Mouse (Mus musculus): ENCODE results near the gene Fam196b. TPM values are rescaled to one million over a fixed set of nuclear protein-coding genes. Genes with fewer than 3 reads are reported as not detected.

Fam196b gene
- total and polyA plus RNA-seq, 2 experiments = not detected

GRCm38 (mm10) chr11:34397661-34398060 is 83.0 kb downstream of the Fam196b start:
- no peak overlapping the region for H3K4me3 ChIP-seq (ENCODE audit: insufficient read depth, low read depth, low read length)

GRCm38 (mm10) chr11:34398555-34398954 is 83.9 kb downstream of the Fam196b start:
- Histone ChIP-seq H3K4me1 (ENCODE audit: control insufficient read depth, insufficient read depth, low read length) (no peaks in the 10 kb centered on the region), H3K79me2 (ENCODE audit: control insufficient read depth, insufficient read depth, low read length) (no peaks in the 10 kb centered on the region), H3K27ac (replicated peaks; ENCODE audit: insufficient read depth, low read depth, low read length) (no peak overlapping the region), H3K9ac (ENCODE audit: low read depth, low read length) (no peak overlapping the region), H3K4me3 (ENCODE audit: insufficient read depth, low read depth, low read length) (no peak overlapping the region), H3K36me3 (ENCODE audit: control insufficient read depth, insufficient read depth, low read length) (no peaks in the 10 kb centered on the region), H3K27me3 (ENCODE audit: control insufficient read depth, insufficient read depth, low read length) (no peaks in the 10 kb centered on the region)
- TF ChIP-seq POLR2A (IDR thresholded peaks at IDR 0.05; ENCODE audit: extremely low read depth, insufficient read depth, low read length) = no peak
- TF ChIP-seq CTCF (IDR thresholded peaks at IDR 0.05; ENCODE audit: low read depth, low read length) = no peak
- 72% methylated on average over 2 of the region's 2 CpGs for WGBS
- DNase-seq (ENCODE audit: extremely low read depth, low read depth, low spot score) = no peak

More at GRCm38 (mm10) chr11:34397661-34398060, 83.0 kb downstream of the Fam196b start:
- no peak overlapping the region for H3K27ac ChIP-seq (replicated peaks; ENCODE audit: insufficient read depth, low read depth, low read length)
- 83% methylated on average over 5 of the region's 5 CpGs for WGBS
- H3K27me3 ChIP-seq (ENCODE audit: control insufficient read depth, insufficient read depth, low read length) = no peaks in the 10 kb centered on the region
- no peak overlapping the region for H3K9ac ChIP-seq (ENCODE audit: low read depth, low read length)
- no peaks in the 10 kb centered on the region for H3K4me1 ChIP-seq (ENCODE audit: control insufficient read depth, insufficient read depth, low read length)
- TF ChIP-seq POLR2A (IDR thresholded peaks at IDR 0.05; ENCODE audit: extremely low read depth, insufficient read depth, low read length) (no peak), CTCF (IDR thresholded peaks at IDR 0.05; ENCODE audit: low read depth, low read length) (no peak)
- H3K79me2 ChIP-seq (ENCODE audit: control insufficient read depth, insufficient read depth, low read length) = no peaks in the 10 kb centered on the region
- H3K36me3 ChIP-seq (ENCODE audit: control insufficient read depth, insufficient read depth, low read length) = no peaks in the 10 kb centered on the region
- DNase-seq (ENCODE audit: extremely low read depth, low read depth, low spot score) = no peak

GRCm38 (mm10) chr11:34401343-34401742 is 86.7 kb downstream of the Fam196b start:
- Histone ChIP-seq H3K9ac (ENCODE audit: low read depth, low read length) (no peak overlapping the region), H3K79me2 (ENCODE audit: control insufficient read depth, insufficient read depth, low read length) (no peaks in the 10 kb centered on the region), H3K4me1 (ENCODE audit: control insufficient read depth, insufficient read depth, low read length) (no peaks in the 10 kb centered on the region), H3K27me3 (ENCODE audit: control insufficient read depth, insufficient read depth, low read length) (no peaks in the 10 kb centered on the region), H3K27ac (replicated peaks; ENCODE audit: insufficient read depth, low read depth, low read length) (no peak overlapping the region), H3K36me3 (ENCODE audit: control insufficient read depth, insufficient read depth, low read length) (no peaks in the 10 kb centered on the region), H3K4me3 (ENCODE audit: insufficient read depth, low read depth, low read length) (no peak overlapping the region)
- TF ChIP-seq CTCF (IDR thresholded peaks at IDR 0.05; ENCODE audit: low read depth, low read length) (no peak), POLR2A (IDR thresholded peaks at IDR 0.05; ENCODE audit: extremely low read depth, insufficient read depth, low read length) (no peak)
- DNase-seq (ENCODE audit: extremely low read depth, low read depth, low spot score) = no peak
- WGBS = 93% methylated on average over 8 of the region's 8 CpGs

- H3K4me3 ChIP-seq (ENCODE audit: insufficient read depth, low read depth, low read length) = no peak overlapping the region
- no peak overlapping the region for H3K9ac ChIP-seq (ENCODE audit: low read depth, low read length)
- H3K4me1 ChIP-seq (ENCODE audit: control insufficient read depth, insufficient read depth, low read length) = no peaks in the 10 kb centered on the region
- H3K79me2 ChIP-seq (ENCODE audit: control insufficient read depth, insufficient read depth, low read length) = no peaks in the 10 kb centered on the region
- no peaks in the 10 kb centered on the region for H3K36me3 ChIP-seq (ENCODE audit: control insufficient read depth, insufficient read depth, low read length)
- no peak for TF ChIP-seq POLR2A (IDR thresholded peaks at IDR 0.05; ENCODE audit: extremely low read depth, insufficient read depth, low read length)
- no peak for TF ChIP-seq CTCF (IDR thresholded peaks at IDR 0.05; ENCODE audit: low read depth, low read length)
- no peak for DNase-seq (ENCODE audit: extremely low read depth, low read depth, low spot score)
- no peaks in the 10 kb centered on the region for H3K27me3 ChIP-seq (ENCODE audit: control insufficient read depth, insufficient read depth, low read length)
- no peak overlapping the region for H3K27ac ChIP-seq (replicated peaks; ENCODE audit: insufficient read depth, low read depth, low read length)
- 75% methylated on average over 1 of the region's 1 CpGs for WGBS
Observed at GRCm38 (mm10) chr11:34405311-34405710, 90.7 kb downstream of the Fam196b start.

GRCm38 (mm10) chr11:34406309-34406708 is 91.7 kb downstream of the Fam196b start:
- 72% methylated on average over 8 of the region's 8 CpGs for WGBS
- no peaks in the 10 kb centered on the region for H3K36me3 ChIP-seq (ENCODE audit: control insufficient read depth, insufficient read depth, low read length)
- no peaks in the 10 kb centered on the region for H3K79me2 ChIP-seq (ENCODE audit: control insufficient read depth, insufficient read depth, low read length)
- no peak for TF ChIP-seq POLR2A (IDR thresholded peaks at IDR 0.05; ENCODE audit: extremely low read depth, insufficient read depth, low read length)
- TF ChIP-seq CTCF (IDR thresholded peaks at IDR 0.05; ENCODE audit: low read depth, low read length) = no peak
- no peak overlapping the region for H3K27ac ChIP-seq (replicated peaks; ENCODE audit: insufficient read depth, low read depth, low read length)
- no peak for DNase-seq (ENCODE audit: extremely low read depth, low read depth, low spot score)
- no peak overlapping the region for H3K9ac ChIP-seq (ENCODE audit: low read depth, low read length)
- no peaks in the 10 kb centered on the region for H3K4me1 ChIP-seq (ENCODE audit: control insufficient read depth, insufficient read depth, low read length)
- no peaks in the 10 kb centered on the region for H3K27me3 ChIP-seq (ENCODE audit: control insufficient read depth, insufficient read depth, low read length)
- H3K4me3 ChIP-seq (ENCODE audit: insufficient read depth, low read depth, low read length) = no peak overlapping the region

- Histone ChIP-seq H3K9ac (ENCODE audit: low read depth, low read length) (no peak overlapping the region), H3K27ac (replicated peaks; ENCODE audit: insufficient read depth, low read depth, low read length) (no peak overlapping the region), H3K4me3 (ENCODE audit: insufficient read depth, low read depth, low read length) (no peak overlapping the region), H3K79me2 (ENCODE audit: control insufficient read depth, insufficient read depth, low read length) (no peaks in the 10 kb centered on the region), H3K4me1 (ENCODE audit: control insufficient read depth, insufficient read depth, low read length) (no peaks in the 10 kb centered on the region), H3K27me3 (ENCODE audit: control insufficient read depth, insufficient read depth, low read length) (no peaks in the 10 kb centered on the region), H3K36me3 (ENCODE audit: control insufficient read depth, insufficient read depth, low read length) (no peaks in the 10 kb centered on the region)
- no peak for TF ChIP-seq POLR2A (IDR thresholded peaks at IDR 0.05; ENCODE audit: extremely low read depth, insufficient read depth, low read length)
- TF ChIP-seq CTCF (IDR thresholded peaks at IDR 0.05; ENCODE audit: low read depth, low read length) = no peak
- WGBS = 54% methylated on average over 5 of the region's 5 CpGs
- no peak for DNase-seq (ENCODE audit: extremely low read depth, low read depth, low spot score)
Observed at GRCm38 (mm10) chr11:34406850-34407249, 92.2 kb downstream of the Fam196b start.

All from liver, adult 2 months (tissue).